Mouse (Mus musculus): Measurements from ENCODE around the gene Mpnd. TPM values are rescaled to one million over a fixed set of nuclear protein-coding genes. Genes with fewer than 3 reads are reported as not detected.

Mpnd gene
- polyA plus RNA-seq, 1 experiment from 2014 or later = 150 TPM

GRCm38 (mm10) chr17:56036901-56037287, 31.4 kb downstream of the Mpnd start:
- Histone ChIP-seq H3K4me2 (ENCODE audit: low read depth, low read length) (peak overlapping the region; percentile 34; the same call in 1 of the 2 replicates), H3K9ac (replicated peaks; ENCODE audit: low read depth, low read length) (no peak overlapping the region), H3K36me3 (ENCODE audit: control insufficient read depth, insufficient read depth, low read length) (peaks cover 10% of the 10 kb centered on the region; the same call in 1 of the 2 replicates), H3K4me3 (ENCODE audit: low read depth, low read length) (peak overlapping the region; percentile 81), H3K4me1 (ENCODE audit: control insufficient read depth, insufficient read depth, low read length) (peaks cover 15% of the 10 kb centered on the region), H3K27me3 (ENCODE audit: control insufficient read depth, insufficient read depth, low read length) (no peaks in the 10 kb centered on the region), H3K9me3 (ENCODE audit: control insufficient read depth, low read length) (no peaks in the 10 kb centered on the region), H3K27ac (ENCODE audit: low read depth, low read length) (peak overlapping the region; percentile 34; the same call in 1 of the 2 replicates)
- 37% methylated on average over 13 of the region's 13 CpGs for WGBS
- peak; percentile 32 for ATAC-seq (ENCODE audit: low read depth)

DNA sequence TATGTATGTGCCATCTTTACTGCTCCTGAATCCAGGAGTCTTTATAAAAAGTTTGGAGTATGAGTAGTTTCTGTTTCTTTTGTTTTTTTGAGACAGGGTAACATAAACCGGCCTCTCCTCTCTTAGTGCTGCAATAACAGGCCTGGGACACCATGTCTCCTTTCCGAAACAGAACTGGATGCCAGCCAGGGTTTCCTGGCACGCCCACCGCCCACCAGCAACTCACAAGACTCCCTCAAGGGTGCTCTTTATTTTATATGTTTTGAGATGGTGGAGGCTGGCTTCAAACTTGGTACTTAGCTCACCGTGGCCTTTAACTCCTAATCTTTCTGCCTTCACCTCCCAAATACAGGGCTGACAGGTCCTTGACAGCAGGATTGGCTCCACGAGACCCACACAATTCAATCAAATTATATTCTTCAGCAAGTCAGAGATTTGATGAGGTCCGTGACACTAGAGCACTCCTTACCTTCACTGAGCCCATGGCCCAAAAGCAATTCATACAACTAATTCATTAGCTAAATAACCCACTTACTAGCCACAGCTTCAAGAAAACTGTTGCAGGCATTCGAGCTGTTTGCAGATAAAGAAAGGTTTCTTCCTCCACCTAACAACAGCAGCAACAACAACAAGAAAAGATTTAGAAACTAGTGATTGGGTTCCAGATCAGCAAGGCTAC, 33.2 kb downstream of the Mpnd start:
- Histone ChIP-seq H3K36me3 (ENCODE audit: control insufficient read depth, insufficient read depth, low read length) (peaks cover 4% of the 10 kb centered on the region; the same call in 1 of the 2 replicates), H3K4me2 (ENCODE audit: low read depth, low read length) (no peak overlapping the region), H3K9ac (replicated peaks; ENCODE audit: low read depth, low read length) (no peak overlapping the region), H3K27ac (ENCODE audit: low read depth, low read length) (no peak overlapping the region), H3K9me3 (ENCODE audit: control insufficient read depth, low read length) (no peaks in the 10 kb centered on the region), H3K4me1 (ENCODE audit: control insufficient read depth, insufficient read depth, low read length) (peaks cover 15% of the 10 kb centered on the region), H3K4me3 (ENCODE audit: low read depth, low read length) (no peak overlapping the region), H3K27me3 (ENCODE audit: control insufficient read depth, insufficient read depth, low read length) (no peaks in the 10 kb centered on the region)
- 82% methylated on average over 8 of the region's 8 CpGs for WGBS
- ATAC-seq (ENCODE audit: low read depth) = no peak

DNA sequence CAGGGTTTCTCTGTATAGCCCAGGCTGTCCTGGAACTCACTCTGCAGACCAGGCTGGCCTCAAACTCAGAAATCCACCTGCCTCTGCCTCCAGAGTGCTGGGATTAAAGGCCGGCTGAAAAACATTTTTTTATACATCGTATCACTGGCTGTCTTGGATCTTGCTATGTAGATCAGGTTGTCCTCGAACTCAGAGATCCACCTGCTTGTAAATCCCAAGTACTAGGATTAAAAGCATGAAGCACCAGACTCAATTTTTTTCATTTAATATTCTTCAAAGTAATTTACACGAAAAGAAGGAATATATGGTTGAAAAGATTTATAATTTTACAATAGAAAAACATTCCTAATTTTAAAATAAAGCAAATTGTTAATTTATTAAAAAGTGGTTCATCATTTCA, 33.8 kb downstream of the Mpnd start:
- Histone ChIP-seq H3K36me3 (ENCODE audit: control insufficient read depth, insufficient read depth, low read length) (no peaks in the 10 kb centered on the region), H3K4me1 (ENCODE audit: control insufficient read depth, insufficient read depth, low read length) (peaks cover 15% of the 10 kb centered on the region), H3K4me2 (ENCODE audit: low read depth, low read length) (no peak overlapping the region; the same call in 1 of the 2 replicates), H3K9me3 (ENCODE audit: control insufficient read depth, low read length) (no peaks in the 10 kb centered on the region), H3K27me3 (ENCODE audit: control insufficient read depth, insufficient read depth, low read length) (no peaks in the 10 kb centered on the region), H3K9ac (replicated peaks; ENCODE audit: low read depth, low read length) (no peak overlapping the region), H3K4me3 (ENCODE audit: low read depth, low read length) (no peak overlapping the region), H3K27ac (ENCODE audit: low read depth, low read length) (no peak overlapping the region)
- WGBS = 78% methylated on average over 4 of the region's 4 CpGs
- no peak for ATAC-seq (ENCODE audit: low read depth)

DNA sequence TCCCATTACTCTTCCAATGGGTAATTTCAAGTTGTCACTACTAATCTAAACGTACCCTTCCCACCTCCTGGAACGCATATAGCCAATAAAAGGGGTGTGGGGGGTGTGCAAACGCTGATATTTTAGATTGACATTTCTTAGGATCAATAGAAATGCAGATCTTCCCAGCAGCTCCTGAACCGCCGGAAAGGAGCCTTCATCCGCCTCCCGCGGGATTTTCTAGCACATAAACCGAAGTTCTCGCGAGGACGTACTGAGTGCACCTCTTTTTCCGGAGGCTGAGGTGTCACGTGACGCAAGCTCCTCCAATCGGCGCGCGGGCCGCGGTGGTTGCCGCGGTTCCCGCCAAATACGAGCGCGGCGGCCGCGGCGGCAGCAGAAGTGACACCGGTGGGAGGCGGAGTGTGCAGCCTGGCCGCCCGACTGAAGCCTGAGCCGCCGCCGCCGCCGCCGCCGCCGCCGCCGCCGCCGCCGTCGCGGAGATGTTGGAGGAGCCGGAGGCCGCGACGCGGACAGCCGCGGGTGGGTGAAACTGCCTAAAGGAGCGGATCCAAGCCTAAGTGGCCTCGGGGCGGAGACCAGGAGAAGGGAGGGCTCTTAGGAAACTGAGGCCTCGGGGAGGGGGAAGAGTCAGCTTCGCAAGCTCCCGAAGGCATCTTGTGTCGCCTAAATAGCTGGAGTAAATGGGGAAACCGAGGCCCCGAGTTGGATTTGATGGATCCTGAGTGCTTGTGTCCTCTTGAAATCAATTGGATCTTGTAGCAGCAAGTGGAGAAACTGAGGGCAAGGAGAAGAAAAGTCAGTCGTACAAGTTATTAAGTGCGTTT, 34.7 kb downstream of the Mpnd start, which contains the start of gene Chaf1a:
Chaf1a (plus strand) TSS at position 410 of the 827 bp plus-strand sequence.
- WGBS = under 1% methylated on average over 67 of the region's 68 CpGs
- Histone ChIP-seq H3K4me1 (ENCODE audit: control insufficient read depth, insufficient read depth, low read length) (peaks cover 12% of the 10 kb centered on the region), H3K27me3 (ENCODE audit: control insufficient read depth, insufficient read depth, low read length) (no peaks in the 10 kb centered on the region)

DNA sequence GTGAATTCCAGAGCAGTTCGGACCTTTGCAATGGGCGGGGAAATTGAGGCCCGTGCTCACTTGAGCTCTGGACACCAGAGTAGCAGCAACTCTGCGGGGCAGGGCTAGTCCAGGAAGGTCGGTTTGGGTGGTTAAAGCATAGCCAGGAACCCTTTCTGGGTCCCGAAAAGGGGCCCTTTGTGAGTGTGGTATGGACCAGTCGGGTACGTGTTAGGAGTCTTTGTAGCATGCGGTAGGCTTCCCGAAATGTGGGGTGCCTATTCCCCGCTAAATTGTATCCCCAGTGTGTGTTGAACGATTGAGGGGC, 35.3 kb downstream of the Mpnd start:
- H3K9ac ChIP-seq (replicated peaks; ENCODE audit: low read depth, low read length) = peak overlapping the region; percentile 58; the same call in 1 of the 2 replicates
- no peaks in the 10 kb centered on the region for H3K9me3 ChIP-seq (ENCODE audit: control insufficient read depth, low read length)
- H3K4me3 ChIP-seq (ENCODE audit: low read depth, low read length) = peak overlapping the region; percentile 67
- H3K4me2 ChIP-seq (ENCODE audit: low read depth, low read length) = peak overlapping the region; percentile 76
- H3K27me3 ChIP-seq (ENCODE audit: control insufficient read depth, insufficient read depth, low read length) = no peaks in the 10 kb centered on the region
- no peak overlapping the region for H3K27ac ChIP-seq (ENCODE audit: low read depth, low read length)
- no peak for ATAC-seq (ENCODE audit: low read depth)
- peaks cover 6% of the 10 kb centered on the region for H3K4me1 ChIP-seq (ENCODE audit: control insufficient read depth, insufficient read depth, low read length)
- WGBS = 3% methylated on average over 12 of the region's 12 CpGs
- H3K36me3 ChIP-seq (ENCODE audit: control insufficient read depth, insufficient read depth, low read length) = no peaks in the 10 kb centered on the region

More for the DNA sequence above, 34.7 kb downstream of the Mpnd start, which contains the start of gene Chaf1a:
- H3K27ac ChIP-seq (ENCODE audit: low read depth, low read length) = 0 out of 2 replicates have a peak within 1 kb of the TSS, but pooled peaks have one; percentile 16
- peak; percentile 85 for ATAC-seq (ENCODE audit: low read depth)
- peak within 1 kb of the TSS; percentile 67 for H3K4me3 ChIP-seq (ENCODE audit: low read depth, low read length)
- H3K36me3 ChIP-seq (ENCODE audit: control insufficient read depth, insufficient read depth, low read length) = no peaks in the 10 kb centered on the region
- no peaks in the 10 kb centered on the region for H3K9me3 ChIP-seq (ENCODE audit: control insufficient read depth, low read length)
- H3K4me2 ChIP-seq (ENCODE audit: low read depth, low read length) = peak within 1 kb of the TSS; percentile 76
- peak within 1 kb of the TSS; percentile 58 for H3K9ac ChIP-seq (replicated peaks; ENCODE audit: low read depth, low read length)

GRCm38 (mm10) chr17:56051369-56051768, 45.9 kb downstream of the Mpnd start:
- H3K4me3 ChIP-seq (ENCODE audit: low read depth, low read length) = no peak overlapping the region
- H3K9me3 ChIP-seq (ENCODE audit: control insufficient read depth, low read length) = no peaks in the 10 kb centered on the region
- H3K27ac ChIP-seq (ENCODE audit: low read depth, low read length) = no peak overlapping the region
- no peaks in the 10 kb centered on the region; the same call in 1 of the 2 replicates for H3K36me3 ChIP-seq (ENCODE audit: control insufficient read depth, insufficient read depth, low read length)
- ATAC-seq (ENCODE audit: low read depth) = no peak
- no peaks in the 10 kb centered on the region for H3K27me3 ChIP-seq (ENCODE audit: control insufficient read depth, insufficient read depth, low read length)
- no peaks in the 10 kb centered on the region for H3K4me1 ChIP-seq (ENCODE audit: control insufficient read depth, insufficient read depth, low read length)
- no peak overlapping the region for H3K9ac ChIP-seq (replicated peaks; ENCODE audit: low read depth, low read length)
- no peak overlapping the region for H3K4me2 ChIP-seq (ENCODE audit: low read depth, low read length)
- WGBS = 92% methylated on average over 5 of the region's 5 CpGs

GRCm38 (mm10) chr17:56054938-56055337, 49.4 kb downstream of the Mpnd start:
- no peak overlapping the region for H3K4me3 ChIP-seq (ENCODE audit: low read depth, low read length)
- H3K4me1 ChIP-seq (ENCODE audit: control insufficient read depth, insufficient read depth, low read length) = no peaks in the 10 kb centered on the region
- no peak overlapping the region for H3K9ac ChIP-seq (replicated peaks; ENCODE audit: low read depth, low read length)
- no peak overlapping the region for H3K4me2 ChIP-seq (ENCODE audit: low read depth, low read length)
- H3K27ac ChIP-seq (ENCODE audit: low read depth, low read length) = no peak overlapping the region
- H3K27me3 ChIP-seq (ENCODE audit: control insufficient read depth, insufficient read depth, low read length) = no peaks in the 10 kb centered on the region
- no peaks in the 10 kb centered on the region for H3K9me3 ChIP-seq (ENCODE audit: control insufficient read depth, low read length)
- no peak for ATAC-seq (ENCODE audit: low read depth)
- no peaks in the 10 kb centered on the region; the same call in 1 of the 2 replicates for H3K36me3 ChIP-seq (ENCODE audit: control insufficient read depth, insufficient read depth, low read length)

GRCm38 (mm10) chr17:56055945-56056678, 50.6 kb downstream of the Mpnd start:
- no peaks in the 10 kb centered on the region for H3K27me3 ChIP-seq (ENCODE audit: control insufficient read depth, insufficient read depth, low read length)
- H3K4me3 ChIP-seq (ENCODE audit: low read depth, low read length) = no peak overlapping the region
- no peaks in the 10 kb centered on the region for H3K9me3 ChIP-seq (ENCODE audit: control insufficient read depth, low read length)
- ATAC-seq (ENCODE audit: low read depth) = no peak
- no peaks in the 10 kb centered on the region; the same call in 1 of the 2 replicates for H3K36me3 ChIP-seq (ENCODE audit: control insufficient read depth, insufficient read depth, low read length)
- H3K27ac ChIP-seq (ENCODE audit: low read depth, low read length) = no peak overlapping the region
- no peaks in the 10 kb centered on the region for H3K4me1 ChIP-seq (ENCODE audit: control insufficient read depth, insufficient read depth, low read length)
- WGBS = 51% methylated on average over 4 of the region's 4 CpGs
- no peak overlapping the region for H3K4me2 ChIP-seq (ENCODE audit: low read depth, low read length)
- no peak overlapping the region for H3K9ac ChIP-seq (replicated peaks; ENCODE audit: low read depth, low read length)
